Mouse (Mus musculus): ENCODE results near the gene Isoc2b.
"Not testable (repeated sequence)": the region's sequence is repeated elsewhere in the genome, so short reads cannot be mapped to it uniquely, and the experiment has no call there.

Gene Isoc2b

DNA sequence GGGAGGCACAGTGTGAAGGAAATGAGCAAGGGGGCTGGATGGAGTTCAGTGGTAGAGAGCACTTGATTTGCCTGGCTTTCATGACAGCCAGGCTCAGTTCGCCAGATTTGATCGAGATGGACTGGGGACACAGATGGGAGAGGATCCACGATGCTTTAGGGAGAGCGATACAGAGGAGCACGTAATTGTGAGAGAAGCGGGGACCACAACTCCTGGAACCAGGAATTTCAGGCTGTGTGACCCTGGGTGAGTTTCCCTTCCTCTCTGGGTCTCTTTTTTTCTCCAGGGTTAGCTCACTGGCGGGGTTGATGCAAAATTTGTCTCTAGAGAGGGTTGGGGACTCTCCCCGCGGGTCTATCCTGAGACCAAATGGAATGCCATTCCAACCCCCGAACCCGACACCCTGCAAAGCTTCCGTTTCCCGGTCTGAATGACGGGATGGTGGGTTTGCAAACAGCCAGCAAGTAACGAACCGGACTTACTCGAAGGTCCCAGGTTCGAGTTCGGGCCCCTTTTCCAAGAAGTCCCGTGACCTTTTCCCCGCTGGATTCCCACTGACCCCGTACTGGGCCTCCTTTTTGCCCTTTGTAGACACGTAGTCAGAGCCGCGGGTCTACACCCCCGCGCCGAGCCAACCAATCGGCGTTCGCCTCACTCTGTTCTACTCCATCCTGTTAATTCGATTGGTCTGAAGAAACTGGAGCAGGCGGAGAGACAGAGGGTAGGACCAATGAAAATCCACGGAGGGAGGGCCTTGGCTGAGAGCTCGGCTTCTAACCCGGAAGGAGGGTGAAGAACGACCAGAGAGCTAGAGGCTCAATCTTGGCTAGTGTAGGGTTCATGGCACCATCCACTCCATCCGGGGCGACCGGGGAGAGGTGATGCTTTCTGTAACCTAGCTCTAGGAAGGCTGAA, 4.2 kb downstream of the Isoc2b start:
- peak; percentile 94 to 95 for DNase-seq (ENCODE audit: low spot score in 2 of 2)

DNA sequence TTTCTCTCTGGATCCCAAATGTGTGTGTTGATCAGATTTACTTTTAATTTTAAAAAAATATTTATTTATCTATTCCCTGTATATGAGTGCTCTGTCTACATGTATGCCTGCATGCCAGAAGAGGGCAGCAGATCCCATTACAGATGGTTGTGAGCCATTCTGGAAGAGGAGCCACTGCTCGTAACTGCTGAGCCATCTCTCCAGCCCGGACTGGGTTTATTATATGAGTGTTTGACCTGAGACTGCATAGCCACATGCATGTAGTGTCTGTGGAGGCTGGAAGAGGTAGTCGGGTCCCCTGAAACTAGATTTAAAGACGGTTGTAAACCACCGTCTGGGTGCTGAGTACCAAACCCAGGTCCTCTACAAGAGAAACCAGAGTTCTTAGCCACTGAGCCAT, 5.0 kb downstream of the Isoc2b start:
- peak in 1 of 2 experiments; percentile 51 for DNase-seq (ENCODE audit: low spot score in 2 of 2)

- DNase-seq (ENCODE audit: low spot score in 2 of 2) = no peak
Measured at GRCm38 (mm10) chr7:4864130-4864845, 5.8 kb downstream of the Isoc2b start.

DNA sequence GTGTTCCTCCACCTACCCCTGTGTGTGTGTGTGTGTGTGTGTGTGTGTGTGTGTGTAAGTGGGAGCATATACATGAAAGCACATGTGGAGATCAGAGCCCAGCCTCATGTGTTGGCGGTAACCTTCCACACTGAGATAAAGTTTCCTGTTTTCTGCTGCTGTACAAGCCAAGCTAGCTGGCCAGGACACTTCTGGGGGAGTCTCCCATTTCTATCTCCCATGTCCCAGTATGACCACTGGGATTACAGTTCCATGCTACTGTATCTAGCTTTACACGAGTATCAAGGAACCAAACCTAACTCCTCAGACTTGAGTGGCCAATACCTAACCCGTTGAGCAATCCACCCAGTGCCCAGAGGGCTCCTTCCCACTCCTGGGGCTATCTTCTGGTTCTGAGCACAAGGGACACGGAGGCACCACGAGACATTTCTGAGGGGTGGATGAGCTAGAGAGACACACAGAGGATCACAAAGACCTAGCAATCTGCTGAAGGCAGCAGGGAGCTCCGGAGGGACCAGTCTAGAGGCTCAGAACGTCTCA, 6.4 kb downstream of the Isoc2b start:
- no peak for DNase-seq (ENCODE audit: low spot score in 2 of 2)

DNA sequence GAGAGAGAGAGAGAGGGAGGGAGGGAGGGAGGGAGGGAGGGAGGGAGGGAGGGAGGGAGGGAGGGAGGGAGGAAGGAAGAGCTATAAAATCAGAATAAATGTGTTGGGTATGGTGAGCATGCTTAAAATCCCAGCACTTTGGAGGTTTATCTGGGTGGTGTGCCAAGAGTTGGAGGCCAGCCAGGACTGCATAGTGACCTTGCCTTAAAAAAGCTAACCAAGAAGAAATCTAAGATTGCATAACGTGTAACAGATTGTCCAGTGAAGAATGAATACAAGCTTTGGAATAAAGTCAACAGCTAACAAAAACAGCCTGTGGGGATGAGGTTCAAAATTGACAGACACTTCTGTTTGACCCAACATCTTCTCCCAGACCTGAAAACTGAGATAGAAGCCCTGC, 7.0 kb downstream of the Isoc2b start:
- no peak for DNase-seq (ENCODE audit: low spot score in 2 of 2)

- not testable (repeated sequence) for DNase-seq (ENCODE audit: low spot score in 2 of 2)
Measured at GRCm38 (mm10) chr7:4860926-4861325, 9.1 kb downstream of the Isoc2b start.

GRCm38 (mm10) chr7:4859418-4859978, 10.6 kb downstream of the Isoc2b start:
- DNase-seq (ENCODE audit: low spot score in 2 of 2) = no peak

DNA sequence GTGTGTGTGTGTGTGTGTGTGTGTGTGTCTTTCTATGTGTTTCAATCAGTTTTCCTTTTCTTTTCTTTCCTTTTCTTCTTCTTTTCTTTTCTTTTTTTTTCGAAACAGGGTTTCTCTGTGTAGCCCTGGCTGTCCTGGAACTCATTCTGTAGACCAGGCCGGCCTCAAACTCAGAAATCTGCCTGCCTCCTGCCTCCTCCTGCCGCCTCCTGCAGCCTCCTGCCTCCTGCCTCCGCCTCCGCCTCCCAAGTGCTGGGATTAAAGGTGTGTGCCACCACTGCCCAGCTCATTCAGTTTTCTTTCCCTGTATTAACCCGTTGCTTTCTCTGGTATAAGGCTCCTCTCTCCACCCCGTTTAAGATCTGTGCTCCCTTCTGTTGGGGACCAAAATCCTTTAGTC, 12.7 kb downstream of the Isoc2b start:
- peak in 1 of 2 experiments; percentile 86 for DNase-seq (ENCODE audit: low spot score in 2 of 2)

DNA sequence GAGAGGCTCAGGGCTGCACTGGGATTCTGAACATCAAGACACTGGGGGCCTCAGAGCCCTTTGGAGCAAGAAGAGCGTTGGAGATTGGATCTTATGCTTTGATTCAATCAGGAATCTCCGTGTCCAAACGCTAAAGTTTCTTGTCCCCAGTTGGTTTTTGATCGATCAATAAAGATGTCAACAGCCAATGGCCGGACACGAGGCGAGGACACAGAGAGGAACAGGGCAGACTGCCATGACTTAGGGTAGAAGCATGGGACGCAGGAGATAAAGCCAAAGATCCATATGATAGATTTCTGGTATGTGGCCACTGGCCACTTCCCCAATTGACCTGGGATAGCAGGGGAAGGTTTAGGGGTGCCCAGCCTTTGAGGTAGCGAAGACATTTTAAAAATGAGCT, 13.6 kb downstream of the Isoc2b start:
- no peak for DNase-seq (ENCODE audit: low spot score in 2 of 2)

- DNase-seq (ENCODE audit: low spot score in 2 of 2) = no peak
Measured at GRCm38 (mm10) chr7:4853613-4854012, 16.4 kb downstream of the Isoc2b start.

DNA sequence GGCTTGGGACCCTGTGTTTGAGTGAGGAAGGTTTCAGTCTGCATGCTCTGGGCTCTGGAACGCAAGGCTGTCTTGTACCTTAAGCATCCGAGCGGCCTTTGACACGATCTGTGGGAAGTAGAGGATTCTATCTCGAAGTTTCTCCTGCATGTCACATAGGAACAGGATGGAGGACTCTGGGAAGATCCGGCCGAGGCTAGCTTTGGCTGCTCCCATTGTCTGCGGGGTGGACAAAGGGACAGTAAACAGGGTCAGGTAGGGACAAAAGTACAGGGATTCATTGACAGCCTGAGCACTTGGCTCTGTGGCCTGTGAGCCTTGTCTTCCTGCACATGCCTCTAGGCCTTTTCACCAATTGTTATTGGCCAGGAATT, 18.8 kb downstream of the Isoc2b start:
- no peak for DNase-seq (ENCODE audit: low spot score in 2 of 2)

DNA sequence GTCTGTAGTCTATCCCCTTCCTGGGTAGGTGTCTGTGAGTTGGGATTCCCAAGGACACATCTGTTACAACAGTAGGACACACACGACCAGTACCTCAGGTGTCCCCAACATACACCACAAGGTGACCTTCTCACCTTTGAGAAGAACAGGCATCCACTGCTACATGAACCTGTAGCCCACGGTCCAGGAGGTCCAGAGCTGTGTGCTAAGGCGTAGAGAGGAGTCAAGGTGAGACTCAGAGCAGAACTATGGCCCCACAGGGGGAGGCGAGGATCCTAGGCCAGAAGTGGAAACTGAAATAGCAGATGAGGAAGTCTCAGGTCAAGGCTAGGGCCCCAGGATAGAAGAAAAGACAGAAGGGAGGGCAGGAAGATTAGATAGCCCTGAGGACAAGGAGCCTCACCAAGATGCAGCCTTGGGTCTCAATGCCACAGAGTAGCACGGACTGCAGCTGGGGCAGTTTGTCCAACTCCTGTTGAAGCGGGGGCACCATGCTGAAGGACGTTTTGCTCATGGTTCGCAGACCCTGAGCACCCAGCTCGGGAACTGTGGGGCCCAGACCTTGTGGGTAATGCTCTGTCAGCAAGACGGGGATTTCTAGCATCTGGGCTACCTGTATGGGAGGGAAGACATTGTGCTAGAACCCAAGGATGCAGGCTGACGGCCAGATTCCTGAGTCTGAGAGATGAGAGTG, 19.3 kb downstream of the Isoc2b start:
- no peak for DNase-seq (ENCODE audit: low spot score in 2 of 2)

- no peak for DNase-seq (ENCODE audit: low spot score in 2 of 2)
Measured at GRCm38 (mm10) chr7:4849372-4849771, 20.7 kb downstream of the Isoc2b start.

DNA sequence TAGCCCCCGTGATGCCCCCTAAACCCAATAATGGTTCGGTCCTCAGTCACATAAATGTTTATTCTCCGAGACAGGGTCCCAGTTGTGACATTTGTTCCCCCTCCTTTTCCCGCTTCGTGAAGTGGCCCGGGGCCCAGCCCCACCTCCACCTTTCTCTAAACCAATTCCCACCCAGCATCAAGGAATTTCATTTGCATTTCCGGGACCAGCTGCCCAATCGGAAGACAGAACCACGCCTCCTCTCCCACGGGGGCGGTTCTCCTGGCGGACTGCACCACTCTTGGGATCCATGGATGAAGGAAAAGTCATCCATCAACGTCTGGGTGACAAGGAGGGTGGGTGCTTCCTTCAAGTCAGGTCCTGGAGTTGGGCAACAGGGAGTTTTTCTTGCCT, 25.1 kb downstream of the Isoc2b start:
- DNase-seq (ENCODE audit: low spot score in 2 of 2) = no peak

DNA sequence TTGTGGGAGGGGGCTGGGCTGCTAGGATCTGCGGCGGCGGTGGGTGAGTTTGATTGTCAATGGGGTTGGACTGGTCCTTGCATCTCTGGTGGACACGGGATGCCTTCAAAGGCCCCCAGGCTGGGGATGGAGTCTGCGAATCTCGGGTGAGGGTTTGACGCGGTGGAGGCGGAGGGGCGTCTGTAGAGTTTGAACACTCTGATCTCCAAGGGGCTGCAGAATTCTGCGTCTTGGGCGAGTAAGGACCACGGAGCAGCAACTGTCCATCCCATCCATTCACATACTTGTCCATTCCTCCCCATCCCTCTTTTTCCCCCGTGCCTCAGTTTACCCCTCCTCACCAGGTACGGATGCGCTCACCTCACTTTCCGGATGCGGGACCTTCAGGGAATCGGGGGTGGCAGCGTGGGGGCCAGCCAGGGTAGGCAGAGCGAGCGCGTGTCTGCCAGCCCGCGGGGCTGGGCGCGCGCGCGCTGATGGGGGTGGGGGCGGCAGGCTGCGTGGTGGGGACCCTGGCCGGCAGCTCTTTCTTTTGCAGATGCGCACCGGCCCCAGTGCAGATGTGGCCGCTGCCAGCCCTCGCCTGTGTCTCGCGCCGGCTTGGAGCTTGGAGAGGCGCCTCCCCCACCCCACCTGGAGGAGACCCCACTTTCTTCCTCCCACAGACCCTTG, 25.7 kb downstream of the Isoc2b start, which contains the start of gene Shisa7:
TSS of gene Shisa7 (minus strand) at position 452 of the 672 bp plus-strand sequence.
- no peak for DNase-seq (ENCODE audit: low spot score in 2 of 2)

DNA sequence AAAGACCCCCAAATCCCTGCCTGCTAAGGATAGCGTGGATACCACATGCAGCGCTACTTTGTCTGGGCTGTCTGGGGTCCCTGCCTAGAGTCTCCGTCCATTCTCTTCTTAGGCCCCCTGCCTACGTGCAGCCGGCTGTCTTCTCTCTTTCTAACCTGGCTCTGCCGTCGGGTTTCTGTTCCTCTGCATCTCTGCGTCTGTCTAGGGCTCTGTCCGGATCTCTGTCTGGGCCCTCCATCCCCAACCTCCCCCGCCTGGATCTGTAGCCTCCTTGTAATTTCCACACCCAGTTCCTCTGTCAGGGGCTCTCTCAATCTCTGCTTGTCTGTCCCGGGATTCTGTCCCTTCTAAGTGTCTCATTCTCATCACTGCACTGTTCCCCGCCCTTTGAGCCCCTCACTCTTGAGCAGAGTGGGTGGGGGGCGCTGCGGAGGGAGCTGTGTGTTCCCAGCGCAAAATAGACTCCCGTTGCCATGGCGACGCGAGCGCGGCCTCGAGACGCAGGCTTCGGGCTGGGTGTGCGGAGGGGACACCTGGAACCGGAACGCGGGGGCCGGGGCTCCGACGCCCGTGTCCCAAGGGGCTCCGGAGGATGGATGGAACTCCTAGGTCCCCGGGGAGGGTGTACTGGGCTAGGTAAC, 26.3 kb downstream of the Isoc2b start:
- no peak for DNase-seq (ENCODE audit: low spot score in 2 of 2)

GRCm38 (mm10) chr7:4842634-4843131, 27.4 kb downstream of the Isoc2b start:
- DNase-seq (ENCODE audit: low spot score in 2 of 2) = no peak

GRCm38 (mm10) chr7:4842077-4842476, 28.0 kb downstream of the Isoc2b start:
- no peak for DNase-seq (ENCODE audit: low spot score in 2 of 2)

DNA sequence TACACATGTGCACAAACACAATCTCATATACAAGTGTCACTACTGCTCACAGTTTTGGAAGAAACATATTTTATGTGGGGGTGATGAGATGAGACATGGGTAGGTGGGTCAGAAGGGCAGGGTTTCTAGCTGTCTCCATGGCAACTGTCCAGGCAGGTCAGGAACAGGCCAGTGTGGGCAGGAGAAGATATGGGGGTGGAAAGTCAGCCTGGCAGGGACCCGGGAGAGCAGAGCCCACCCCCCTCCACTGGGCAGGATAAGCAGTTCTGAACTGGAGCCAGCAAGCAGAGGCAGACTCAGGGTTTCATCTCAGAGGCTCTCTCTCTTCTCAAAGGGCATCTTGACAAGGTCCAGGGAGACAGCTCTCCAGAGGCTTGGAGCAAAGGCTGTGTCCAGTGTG, 32.4 kb downstream of the Isoc2b start:
- DNase-seq (ENCODE audit: low spot score in 2 of 2) = no peak

DNA sequence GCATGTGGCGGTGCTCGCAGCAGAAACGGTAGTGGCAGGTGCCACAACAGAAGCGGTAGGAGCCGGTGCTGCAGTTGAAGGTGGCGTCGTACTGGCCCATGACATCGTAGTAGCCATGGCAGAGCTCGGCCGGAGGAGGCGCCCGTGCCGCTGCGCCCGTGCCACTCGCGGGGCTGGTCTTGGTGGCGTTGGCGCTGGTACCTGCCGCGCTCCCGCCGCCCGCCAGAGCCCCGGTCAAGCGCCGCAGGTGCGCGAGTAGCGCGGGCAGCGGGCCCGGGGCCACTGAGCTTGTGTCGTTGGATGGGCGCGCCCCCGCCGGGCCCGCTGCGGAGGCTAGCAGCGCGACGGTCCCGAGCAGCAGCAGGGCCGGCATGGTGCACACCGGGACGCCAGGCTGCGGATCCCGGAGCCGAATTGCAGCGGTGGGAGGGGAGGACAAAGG, 33.7 kb downstream of the Isoc2b start:
- DNase-seq (ENCODE audit: low spot score in 2 of 2) = peak; percentile 47 to 77
